Mouse (Mus musculus) hindbrain, embryonic 15.5 days (tissue): ENCODE data around the gene Fmnl3. TPM values are rescaled to one million over a fixed set of nuclear protein-coding genes. Genes with fewer than 3 reads are reported as not detected.

Source experiments
- ATAC-seq: fragments of 200-750 bp; cut with Nextera tagmentation; 2 replicates; pipeline ENCODE4 v1.8.0; 2017; ENCODE audit warnings: low read depth, moderate number of reproducible peaks, moderate TSS enrichment; ENCODE audit not compliant: low FRiP score
- H3K27ac ChIP-seq: fragments of 300-500 bp; sonication (generic); replicated peaks from 2 replicates; pipeline ENCODE4 v1.5.1; 2015; ENCODE audit warnings: mild to moderate bottlenecking, inconsistent platforms
- H3K27me3 ChIP-seq: fragments of 300-500 bp; sonication (generic); 2 replicates; pipeline ENCODE4 v1.6.1; 2015; ENCODE audit warnings: control low read depth, inconsistent platforms
- H3K36me3 ChIP-seq: fragments of 300-500 bp; sonication (generic); 2 replicates; pipeline ENCODE4 v1.6.1; 2015; ENCODE audit warnings: control low read depth, inconsistent platforms
- H3K4me1 ChIP-seq: fragments of 300-500 bp; sonication (generic); replicated peaks from 2 replicates; pipeline ENCODE4 v1.6.1; 2015; ENCODE audit warnings: control low read depth, inconsistent platforms
- H3K4me2 ChIP-seq: fragments of 300-500 bp; sonication (generic); 2 replicates; pipeline ENCODE4 v1.6.1; 2015; ENCODE audit warnings: moderate library complexity, mild to moderate bottlenecking, inconsistent platforms
- H3K4me3 ChIP-seq: fragments of 300-500 bp; sonication (generic); 2 replicates; pipeline ENCODE4 v1.5.1; 2015; ENCODE audit warnings: mild to moderate bottlenecking, inconsistent platforms
- H3K9ac ChIP-seq: fragments of 300-500 bp; sonication (generic); 2 replicates; pipeline ENCODE4 v1.6.1; 2015; ENCODE audit warnings: inconsistent platforms
- H3K9me3 ChIP-seq: fragments of 300-500 bp; sonication (generic); 2 replicates; pipeline ENCODE4 v1.6.1; 2016; ENCODE audit warnings: control low read depth, inconsistent platforms
- WGBS: fragments of 180-500 bp; shearing (Covaris S2); methylation state at CpG from one replicate; pipeline ENCODE4 v1.1.7; 2015; 5-methylcytosine and 5-hydroxymethylcytosine counted together
- polyA plus RNA-seq: library from polyadenylated mRNA; unstranded; fragments of >200 nt; fragmentation: Nextera tagmentation; extraction: Ambion mirVana; gene quantifications from 2 replicates; pipeline ENCODE4 v1.2.1, GENCODE M21; 2015

Fmnl3 gene
- polyA plus RNA-seq, 1 experiment from 2014 or later, result 8.9 TPM

DNA sequence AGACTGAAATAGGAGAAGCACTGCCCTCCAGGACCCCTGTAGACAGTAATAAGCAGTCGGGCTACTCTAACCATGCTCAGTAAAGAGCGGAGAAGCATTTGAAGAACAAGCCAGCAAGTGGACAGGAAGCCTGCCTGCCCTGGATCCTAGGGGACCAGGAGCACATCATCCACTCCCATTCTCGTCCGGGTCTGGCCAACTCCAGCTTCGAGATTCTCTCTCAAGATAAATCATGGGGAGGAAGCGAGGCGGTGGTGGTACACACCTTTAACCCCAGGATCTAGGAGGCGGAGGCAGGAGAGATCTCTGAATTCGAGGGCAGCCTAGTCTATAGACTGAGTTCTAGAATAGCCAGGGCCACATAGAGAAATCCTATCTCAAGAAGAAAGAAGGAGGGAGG lies 46.1 kb downstream of the Fmnl3 start:
- ATAC-seq, result no peak
- 89% methylated on average over 9 of the region's 9 CpGs for WGBS
- no peaks in the 10 kb centered on the region for H3K9me3 ChIP-seq
- peaks cover 33% of the 10 kb centered on the region for H3K36me3 ChIP-seq
- no peak overlapping the region for H3K9ac ChIP-seq
- no peaks in the 10 kb centered on the region for H3K27me3 ChIP-seq
- no peak overlapping the region for H3K4me2 ChIP-seq
- H3K4me1 ChIP-seq, result no peaks in the 10 kb centered on the region
- H3K27ac ChIP-seq, result no peak overlapping the region
- no peak overlapping the region for H3K4me3 ChIP-seq

DNA sequence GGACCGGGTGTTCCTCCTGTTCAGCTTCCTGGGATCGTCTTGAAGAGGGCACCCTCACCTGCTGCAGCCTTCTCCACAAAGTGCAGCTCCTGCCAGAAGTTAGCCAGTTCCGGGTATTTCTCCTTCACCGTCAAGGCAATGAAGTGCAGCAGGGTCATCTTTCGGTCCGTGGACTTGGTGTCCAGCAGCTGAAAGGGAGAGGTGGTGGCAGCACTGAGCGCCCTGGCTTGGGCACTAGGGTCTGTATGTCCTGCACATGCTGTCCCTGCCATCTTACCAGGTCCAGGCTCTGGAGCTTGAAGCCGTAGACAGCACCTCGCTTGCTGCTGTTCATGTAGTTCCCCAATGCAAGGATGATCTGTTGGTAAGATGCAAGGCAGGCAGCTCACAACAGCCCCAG lies 49.3 kb downstream of the Fmnl3 start:
- no peak for ATAC-seq

DNA sequence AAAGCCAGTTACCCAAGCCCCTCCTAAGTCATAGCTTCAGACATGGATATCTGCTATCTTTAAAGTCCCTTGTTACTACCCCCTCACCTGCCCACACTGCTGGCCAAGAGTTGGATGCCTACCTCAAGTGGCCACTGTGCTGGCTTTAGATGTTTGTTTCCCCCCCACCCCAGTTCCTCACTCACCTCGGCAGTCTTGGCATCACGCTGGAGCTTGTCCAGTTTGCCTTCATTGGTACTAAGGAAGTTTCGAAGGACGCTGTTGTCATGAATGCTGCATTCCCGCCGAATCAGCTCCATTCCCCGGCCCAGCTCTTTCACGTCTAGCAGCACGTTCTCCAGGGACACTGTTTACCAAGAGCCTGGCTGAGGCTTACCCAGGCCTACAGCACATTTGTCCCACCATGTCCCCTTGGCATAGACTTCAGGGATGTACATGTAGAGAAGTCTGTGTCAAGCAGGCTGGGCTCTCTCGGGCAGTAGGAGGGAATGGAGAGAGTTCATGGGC lies 50.1 kb downstream of the Fmnl3 start:
- peaks cover 47% of the 10 kb centered on the region for H3K36me3 ChIP-seq
- H3K9me3 ChIP-seq, result no peaks in the 10 kb centered on the region
- H3K9ac ChIP-seq, result no peak overlapping the region
- 79% methylated on average over 10 of the region's 10 CpGs for WGBS
- H3K4me1 ChIP-seq, result no peaks in the 10 kb centered on the region; the same call in 1 of the 2 replicates
- ATAC-seq, result no peak
- no peak overlapping the region; the same call in 1 of the 2 replicates for H3K27ac ChIP-seq
- H3K27me3 ChIP-seq, result no peaks in the 10 kb centered on the region
- H3K4me2 ChIP-seq, result no peak overlapping the region
- H3K4me3 ChIP-seq, result no peak overlapping the region

More for the DNA sequence above, 49.3 kb downstream of the Fmnl3 start:
- Histone ChIP-seq H3K36me3 (peaks cover 43% of the 10 kb centered on the region), H3K9ac (no peak overlapping the region), H3K4me1 (no peaks in the 10 kb centered on the region; the same call in 1 of the 2 replicates), H3K4me3 (no peak overlapping the region), H3K27me3 (no peaks in the 10 kb centered on the region), H3K4me2 (no peak overlapping the region), H3K9me3 (no peaks in the 10 kb centered on the region), H3K27ac (peak overlapping the region; percentile 38; the same call in 1 of the 2 replicates)
- WGBS, result 88% methylated on average over 9 of the region's 9 CpGs

DNA sequence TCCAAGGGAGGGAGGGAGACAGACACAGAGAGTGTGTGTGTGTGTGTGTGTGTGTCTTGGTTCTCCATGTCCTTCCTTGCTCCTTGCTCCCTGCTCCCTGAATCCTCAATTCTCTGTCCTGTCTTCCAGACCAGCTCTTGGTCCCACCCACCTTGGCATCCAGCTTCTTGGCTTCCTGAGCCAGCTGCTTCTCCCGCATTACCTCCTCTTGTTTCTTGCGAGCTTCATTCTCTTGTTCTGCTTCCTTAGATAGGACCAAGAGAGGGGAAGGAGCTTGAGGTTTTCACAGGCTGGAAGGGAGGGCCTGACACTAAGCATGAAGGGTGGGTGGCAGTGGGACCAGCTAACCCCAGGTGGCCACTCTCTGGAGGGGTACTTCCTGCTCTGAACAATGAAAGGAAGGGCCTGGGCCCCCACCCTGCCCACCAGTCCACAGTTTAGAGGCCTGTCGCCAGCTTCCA lies 50.8 kb downstream of the Fmnl3 start:
- Histone ChIP-seq H3K27ac (no peak overlapping the region; the same call in 1 of the 2 replicates), H3K9me3 (no peaks in the 10 kb centered on the region), H3K4me2 (no peak overlapping the region), H3K4me3 (no peak overlapping the region), H3K27me3 (no peaks in the 10 kb centered on the region), H3K36me3 (peaks cover 51% of the 10 kb centered on the region), H3K9ac (no peak overlapping the region), H3K4me1 (no peaks in the 10 kb centered on the region; the same call in 1 of the 2 replicates)
- ATAC-seq, result no peak
- 74% methylated on average over 3 of the region's 3 CpGs for WGBS

DNA sequence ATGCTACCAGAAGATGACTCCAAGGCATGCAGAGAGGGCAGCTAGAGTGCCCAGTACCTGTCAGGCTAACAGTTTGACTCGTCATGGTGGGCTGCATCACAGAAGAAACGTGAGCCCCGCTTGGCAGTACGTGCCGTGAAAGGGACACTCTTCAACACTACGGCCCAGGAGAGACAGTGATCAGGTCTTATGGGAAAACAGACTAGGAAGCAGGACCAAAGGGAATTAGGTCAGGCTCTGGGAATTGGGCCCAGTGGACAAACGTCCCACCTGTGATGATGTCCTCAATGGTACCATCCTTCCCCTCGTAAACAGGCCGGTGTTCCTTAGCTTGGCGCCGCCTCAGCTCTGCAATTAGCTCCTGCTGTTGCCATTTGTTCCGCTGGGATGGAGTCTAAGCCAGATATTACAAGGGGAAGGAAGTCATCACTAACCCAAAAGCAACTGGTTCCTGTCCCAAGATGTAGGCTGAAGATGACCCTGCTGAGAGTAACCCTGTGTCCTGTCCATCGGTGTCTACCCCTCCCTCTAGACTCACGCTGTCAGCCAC lies 51.3 kb downstream of the Fmnl3 start:
- peaks cover 55% of the 10 kb centered on the region for H3K36me3 ChIP-seq
- H3K9me3 ChIP-seq, result no peaks in the 10 kb centered on the region
- H3K27ac ChIP-seq, result no peak overlapping the region

DNA sequence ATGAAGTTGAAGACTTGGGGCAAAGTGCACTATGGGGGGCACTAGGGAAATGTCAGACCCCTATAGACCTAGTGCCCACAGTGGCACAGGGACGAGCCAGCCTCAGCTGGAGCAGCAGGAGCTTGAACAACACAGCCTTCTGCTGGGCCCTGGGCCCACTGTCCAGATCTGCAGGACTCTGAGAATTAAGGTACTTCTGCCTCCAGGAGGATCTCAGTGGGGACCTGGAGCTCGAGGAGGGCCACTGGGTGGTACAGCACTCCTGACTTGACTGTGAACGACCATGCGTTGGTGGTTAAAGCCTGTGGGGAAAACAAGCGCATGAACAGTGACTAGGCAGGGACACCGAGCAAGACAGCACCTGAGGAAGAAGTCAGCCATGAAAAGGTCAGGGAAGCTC lies 52.2 kb downstream of the Fmnl3 start:
- Histone ChIP-seq H3K4me1 (no peaks in the 10 kb centered on the region; the same call in 1 of the 2 replicates), H3K9ac (no peak overlapping the region), H3K36me3 (peaks cover 61% of the 10 kb centered on the region), H3K27ac (peak overlapping the region; percentile 66), H3K4me3 (no peak overlapping the region), H3K9me3 (no peaks in the 10 kb centered on the region), H3K4me2 (no peak overlapping the region), H3K27me3 (no peaks in the 10 kb centered on the region)
- ATAC-seq, result no peak
- 90% methylated on average over 6 of the region's 6 CpGs for WGBS

More for the DNA sequence above, 51.3 kb downstream of the Fmnl3 start:
- 81% methylated on average over 14 of the region's 14 CpGs for WGBS
- H3K4me3 ChIP-seq, result no peak overlapping the region
- no peak overlapping the region for H3K9ac ChIP-seq
- no peaks in the 10 kb centered on the region; the same call in 1 of the 2 replicates for H3K4me1 ChIP-seq
- no peaks in the 10 kb centered on the region for H3K27me3 ChIP-seq
- no peak overlapping the region for H3K4me2 ChIP-seq
- no peak for ATAC-seq

DNA sequence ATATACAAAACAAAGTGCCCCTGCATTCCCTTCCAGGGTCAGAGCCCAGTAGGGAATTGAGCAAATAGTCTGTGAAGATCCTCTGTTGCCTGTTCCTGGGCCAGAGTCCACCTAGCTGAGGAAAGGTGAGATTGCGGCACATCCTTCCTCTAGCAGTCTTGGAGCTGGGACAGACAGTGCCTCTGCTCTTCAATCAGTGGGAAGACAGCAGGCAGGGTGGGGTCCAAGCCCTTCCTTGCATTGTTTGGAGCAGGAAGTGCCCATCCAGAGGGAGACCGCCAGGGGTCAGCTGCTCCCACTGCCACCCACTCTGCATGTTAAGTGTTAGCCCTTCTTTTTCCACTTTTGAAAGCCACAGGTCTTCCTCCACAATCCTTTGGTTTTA lies 53.0 kb downstream of the Fmnl3 start:
- Histone ChIP-seq H3K4me1 (no peaks in the 10 kb centered on the region; the same call in 1 of the 2 replicates), H3K36me3 (peaks cover 60% of the 10 kb centered on the region), H3K27ac (peak overlapping the region; percentile 66), H3K27me3 (no peaks in the 10 kb centered on the region), H3K9ac (no peak overlapping the region), H3K9me3 (no peaks in the 10 kb centered on the region), H3K4me2 (no peak overlapping the region), H3K4me3 (no peak overlapping the region)
- ATAC-seq, result no peak
- WGBS, result 80% methylated on average over 2 of the region's 2 CpGs

DNA sequence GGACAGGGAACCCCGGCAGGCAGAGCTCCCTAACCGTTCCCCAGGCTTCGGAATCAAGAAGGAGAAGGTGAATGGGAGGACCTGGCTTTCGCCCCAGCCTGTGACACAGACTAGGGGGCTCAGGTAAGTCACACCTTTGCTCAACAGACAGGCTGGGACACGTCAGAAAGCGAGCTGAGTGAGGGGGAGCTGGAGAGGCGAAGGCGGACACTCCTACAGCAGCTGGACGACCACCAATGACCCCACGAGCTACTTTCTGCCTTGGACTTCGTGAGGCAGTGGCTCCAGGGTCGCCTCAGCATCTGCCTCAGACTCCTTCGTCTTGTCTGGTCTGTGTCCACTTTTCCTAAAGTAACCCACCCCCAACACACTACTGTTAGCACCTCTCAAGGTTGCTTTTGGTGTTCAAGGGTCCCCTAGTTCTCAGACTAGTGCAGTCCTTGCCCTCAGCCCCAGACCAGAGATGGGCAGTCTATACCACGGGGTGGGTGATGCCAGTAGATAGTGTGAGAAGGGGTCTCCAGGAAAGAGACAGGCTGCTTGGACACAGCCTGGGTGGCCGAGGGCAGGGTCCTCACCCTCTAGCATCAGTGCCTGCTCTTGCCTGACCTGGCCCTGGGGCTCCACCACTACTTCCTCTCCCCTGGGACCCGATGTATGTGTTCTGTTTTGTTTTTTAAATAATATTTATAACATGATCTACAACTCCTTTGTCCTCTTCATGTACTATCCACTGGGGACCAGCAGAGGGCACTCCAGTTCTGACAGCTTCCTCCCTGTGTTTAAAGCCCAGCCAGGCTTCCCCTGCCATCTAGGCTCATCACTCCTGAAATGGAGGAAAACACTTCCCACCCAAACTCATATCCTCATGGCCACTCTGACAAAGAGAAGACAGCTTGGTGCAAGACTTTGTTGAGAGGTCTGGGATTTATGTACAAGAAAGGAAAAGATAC lies 53.7 kb downstream of the Fmnl3 start:
- 80% methylated on average over 16 of the region's 16 CpGs for WGBS
- H3K9ac ChIP-seq, result no peak overlapping the region
- peak; percentile 56 for ATAC-seq

DNA sequence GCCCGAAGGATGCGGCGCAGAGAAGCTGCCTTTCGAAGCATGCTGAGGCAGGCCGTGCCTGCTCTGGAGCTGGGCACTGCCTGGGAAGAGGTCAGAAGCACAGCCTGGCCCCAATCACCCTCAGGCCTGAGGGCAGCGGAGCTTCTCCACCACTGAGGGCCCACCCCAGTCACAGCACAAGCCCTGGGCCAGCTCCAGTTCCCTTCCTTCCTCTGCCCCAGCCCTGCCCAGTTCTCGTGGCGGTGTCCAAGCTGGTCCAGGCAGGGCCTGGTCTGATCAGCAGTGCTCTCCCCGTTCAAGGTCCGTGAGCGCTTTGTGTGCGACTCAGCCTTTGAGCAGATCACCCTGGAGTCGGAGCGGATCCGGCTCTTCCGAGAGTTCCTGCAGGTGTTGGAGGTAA lies 55.4 kb downstream of the Fmnl3 start:
- no peak for ATAC-seq
- Histone ChIP-seq H3K4me1 (no peaks in the 10 kb centered on the region; the same call in 1 of the 2 replicates), H3K9ac (no peak overlapping the region), H3K27ac (no peak overlapping the region), H3K4me3 (no peak overlapping the region), H3K27me3 (no peaks in the 10 kb centered on the region), H3K9me3 (no peaks in the 10 kb centered on the region), H3K36me3 (peaks cover 74% of the 10 kb centered on the region), H3K4me2 (no peak overlapping the region)
- 94% methylated on average over 16 of the region's 16 CpGs for WGBS

More for the DNA sequence above, 53.7 kb downstream of the Fmnl3 start:
- Histone ChIP-seq H3K36me3 (peaks cover 62% of the 10 kb centered on the region), H3K27me3 (no peaks in the 10 kb centered on the region), H3K4me3 (no peak overlapping the region), H3K9me3 (no peaks in the 10 kb centered on the region), H3K4me1 (no peaks in the 10 kb centered on the region; the same call in 1 of the 2 replicates), H3K27ac (peak overlapping the region; percentile 66), H3K4me2 (no peak overlapping the region)

DNA sequence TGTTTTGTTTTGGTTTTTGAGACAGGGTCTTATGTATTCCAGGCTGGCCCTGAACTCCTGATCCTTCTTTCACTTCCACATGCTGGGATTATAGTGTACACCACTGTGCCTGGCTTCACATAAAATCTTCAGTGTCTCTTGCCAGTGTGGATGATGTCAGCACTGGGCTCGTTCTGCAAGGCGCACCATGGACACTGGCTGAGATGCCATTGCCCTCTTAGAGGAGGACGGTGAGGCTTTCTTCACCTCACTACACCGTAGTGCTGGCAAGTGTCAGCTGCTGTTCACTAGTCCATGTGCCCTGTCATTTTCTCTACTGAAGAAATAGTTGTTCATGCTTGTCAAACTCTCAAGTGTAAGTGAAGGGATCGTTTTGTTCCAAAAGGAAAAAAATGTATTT lies 59.7 kb downstream of the Fmnl3 start:
- peaks cover 90% of the 10 kb centered on the region for H3K36me3 ChIP-seq
- ATAC-seq, result no peak
- 94% methylated on average over 5 of the region's 5 CpGs for WGBS

DNA sequence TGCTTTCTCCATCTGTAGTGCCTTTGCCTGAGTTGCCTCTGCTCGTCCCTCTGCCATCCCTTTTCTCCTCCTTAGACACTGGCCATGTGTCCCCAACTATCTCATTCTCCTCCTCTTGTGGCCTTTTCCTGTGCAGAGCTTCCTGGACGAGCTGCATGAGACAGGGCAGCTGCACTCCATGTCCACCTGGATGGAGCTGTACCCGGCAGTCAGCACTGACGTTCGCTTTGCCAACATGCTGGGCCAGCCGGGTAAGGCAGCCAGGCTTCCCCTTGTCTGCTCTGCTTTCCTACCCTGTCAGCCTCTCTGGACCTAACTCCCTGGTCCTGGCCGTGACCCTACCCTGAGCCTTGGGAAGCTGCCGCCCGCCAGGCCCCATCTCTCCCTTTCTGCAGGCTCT lies 60.7 kb downstream of the Fmnl3 start:
- peaks cover 90% of the 10 kb centered on the region for H3K36me3 ChIP-seq
- no peak for ATAC-seq
- no peaks in the 10 kb centered on the region for H3K9me3 ChIP-seq
- H3K9ac ChIP-seq, result no peak overlapping the region
- H3K27me3 ChIP-seq, result no peaks in the 10 kb centered on the region
- H3K27ac ChIP-seq, result no peak overlapping the region
- H3K4me3 ChIP-seq, result no peak overlapping the region
- H3K4me1 ChIP-seq, result no peaks in the 10 kb centered on the region
- 95% methylated on average over 9 of the region's 9 CpGs for WGBS
- no peak overlapping the region for H3K4me2 ChIP-seq

More for the DNA sequence above, 59.7 kb downstream of the Fmnl3 start:
- no peak overlapping the region for H3K4me2 ChIP-seq
- H3K4me1 ChIP-seq, result no peaks in the 10 kb centered on the region
- no peak overlapping the region for H3K9ac ChIP-seq
- no peak overlapping the region for H3K4me3 ChIP-seq
- no peaks in the 10 kb centered on the region for H3K9me3 ChIP-seq
- H3K27ac ChIP-seq, result no peak overlapping the region
- no peaks in the 10 kb centered on the region for H3K27me3 ChIP-seq

DNA sequence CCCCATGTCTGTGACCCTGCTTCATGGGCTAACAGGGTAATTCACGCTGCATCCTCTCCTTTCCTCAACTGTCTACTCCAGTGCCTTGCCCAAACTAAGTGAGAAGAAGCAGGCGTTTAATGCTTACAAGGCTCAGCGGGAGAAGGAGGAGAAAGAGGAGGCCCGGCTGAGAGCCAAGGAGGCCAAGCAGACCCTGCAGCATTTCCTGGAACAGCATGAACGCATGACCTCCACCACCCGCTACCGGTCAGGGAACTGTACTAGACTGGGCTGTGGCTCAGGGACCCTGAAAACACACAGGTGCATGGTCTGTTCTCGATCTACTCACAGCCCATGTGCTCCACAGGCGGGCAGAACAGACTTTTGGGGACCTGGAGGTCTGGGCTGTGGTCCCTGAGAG lies 62.8 kb downstream of the Fmnl3 start:
- ATAC-seq, result no peak
- Histone ChIP-seq H3K9me3 (no peaks in the 10 kb centered on the region), H3K27ac (no peak overlapping the region), H3K4me2 (no peak overlapping the region), H3K4me1 (no peaks in the 10 kb centered on the region), H3K27me3 (no peaks in the 10 kb centered on the region), H3K4me3 (no peak overlapping the region), H3K9ac (no peak overlapping the region), H3K36me3 (peaks cover 82% of the 10 kb centered on the region)
- 89% methylated on average over 9 of the region's 9 CpGs for WGBS
